Mouse (Mus musculus) megakaryocyte, embryonic 14.5 days (primary cell): ENCODE measurements at regions not wholly inside any gene's neighbourhood (a gene's known extent, or its start where the extent isn't known, plus 50 kb on each side); places are given as distances from the start of the nearest gene placed in this dataset.

Experiments used
- H3K27me3 ChIP-seq: replicated peaks from 2 replicates; pipeline ENCODE3; 2012; ENCODE audit warnings: inconsistent platforms
- H3K36me3 ChIP-seq: replicated peaks from 2 replicates; pipeline ENCODE3; 2012; ENCODE audit warnings: low read length, inconsistent platforms, mixed read lengths
- H3K4me1 ChIP-seq: 2 replicates; pipeline ENCODE4 v1.6.1; 2012; ENCODE audit warnings: inconsistent platforms
- H3K4me3 ChIP-seq: replicated peaks from 2 replicates; pipeline ENCODE3; 2012; ENCODE audit warnings: moderate library complexity, mild to moderate bottlenecking, inconsistent platforms
- H3K9me3 ChIP-seq: 2 replicates; pipeline ENCODE4 v1.6.1; 2012; ENCODE audit warnings: inconsistent platforms
- FLI1 ChIP-seq: IDR thresholded peaks from 2 replicates; pipeline ENCODE4 v1.6.1; 2012; ENCODE audit warnings: low read length, inconsistent platforms, mixed read lengths
- GATA1 ChIP-seq: IDR thresholded peaks from 3 replicates; pipeline ENCODE4 v1.6.1; 2012; ENCODE audit warnings: mixed read lengths, low read length, inconsistent platforms, borderline replicate concordance

GRCm38 (mm10) chr13:115209402-115210192, 107.8 kb upstream of the Itga1 start:
- TF ChIP-seq GATA1 (no peak), FLI1 (no peak)
- H3K9me3 ChIP-seq: no peaks in the 10 kb centered on the region
- H3K4me1 ChIP-seq: no peaks in the 10 kb centered on the region
- H3K4me3 ChIP-seq: no peak overlapping the region
- no peaks in the 10 kb centered on the region for H3K36me3 ChIP-seq
- H3K27me3 ChIP-seq: no peaks in the 10 kb centered on the region

DNA sequence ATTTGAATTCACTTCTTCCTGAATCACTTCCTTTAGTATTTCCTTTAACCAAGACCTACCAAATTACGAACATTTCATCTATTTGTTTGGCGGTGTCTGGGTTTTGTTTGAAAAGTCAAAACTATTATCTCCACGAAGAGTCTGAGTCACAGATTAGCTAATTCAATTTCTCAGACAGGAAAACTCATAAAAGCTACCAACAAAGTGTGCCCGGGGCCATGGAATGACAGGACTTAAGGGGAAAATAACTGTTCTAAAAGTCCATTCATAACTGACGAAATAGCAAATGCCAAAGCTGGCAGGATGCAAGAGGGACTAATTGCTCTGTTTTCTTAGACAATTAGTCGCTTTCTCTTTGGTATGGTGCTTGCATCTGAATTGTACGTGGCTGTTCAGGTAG, 105.0 kb upstream of the Itga1 start:
- TF ChIP-seq FLI1 (no peak), GATA1 (no peak)
- no peaks in the 10 kb centered on the region for H3K9me3 ChIP-seq

GRCm38 (mm10) chr13:115199166-115199565, 97.4 kb upstream of the Itga1 start:
- Histone ChIP-seq H3K36me3 (no peaks in the 10 kb centered on the region), H3K4me3 (no peak overlapping the region), H3K9me3 (no peaks in the 10 kb centered on the region), H3K4me1 (no peaks in the 10 kb centered on the region), H3K27me3 (no peaks in the 10 kb centered on the region)
- TF ChIP-seq GATA1 (no peak), FLI1 (no peak)

More for the DNA sequence above, 105.0 kb upstream of the Itga1 start:
- no peaks in the 10 kb centered on the region for H3K36me3 ChIP-seq
- H3K4me1 ChIP-seq: no peaks in the 10 kb centered on the region
- no peaks in the 10 kb centered on the region for H3K27me3 ChIP-seq
- no peak overlapping the region for H3K4me3 ChIP-seq

GRCm38 (mm10) chr13:115188066-115188465, 86.3 kb upstream of the Itga1 start:
- Histone ChIP-seq H3K36me3 (no peaks in the 10 kb centered on the region), H3K27me3 (no peaks in the 10 kb centered on the region), H3K9me3 (no peaks in the 10 kb centered on the region), H3K4me3 (no peak overlapping the region), H3K4me1 (no peaks in the 10 kb centered on the region)
- no peak for TF ChIP-seq GATA1
- no peak for TF ChIP-seq FLI1

- H3K36me3 ChIP-seq: no peaks in the 10 kb centered on the region
- TF ChIP-seq FLI1 (no peak), GATA1 (no peak)
- no peak overlapping the region for H3K4me3 ChIP-seq
- H3K4me1 ChIP-seq: no peaks in the 10 kb centered on the region
- H3K27me3 ChIP-seq: no peaks in the 10 kb centered on the region
- no peaks in the 10 kb centered on the region for H3K9me3 ChIP-seq
Measured at GRCm38 (mm10) chr13:115187356-115187755, 85.6 kb upstream of the Itga1 start.

DNA sequence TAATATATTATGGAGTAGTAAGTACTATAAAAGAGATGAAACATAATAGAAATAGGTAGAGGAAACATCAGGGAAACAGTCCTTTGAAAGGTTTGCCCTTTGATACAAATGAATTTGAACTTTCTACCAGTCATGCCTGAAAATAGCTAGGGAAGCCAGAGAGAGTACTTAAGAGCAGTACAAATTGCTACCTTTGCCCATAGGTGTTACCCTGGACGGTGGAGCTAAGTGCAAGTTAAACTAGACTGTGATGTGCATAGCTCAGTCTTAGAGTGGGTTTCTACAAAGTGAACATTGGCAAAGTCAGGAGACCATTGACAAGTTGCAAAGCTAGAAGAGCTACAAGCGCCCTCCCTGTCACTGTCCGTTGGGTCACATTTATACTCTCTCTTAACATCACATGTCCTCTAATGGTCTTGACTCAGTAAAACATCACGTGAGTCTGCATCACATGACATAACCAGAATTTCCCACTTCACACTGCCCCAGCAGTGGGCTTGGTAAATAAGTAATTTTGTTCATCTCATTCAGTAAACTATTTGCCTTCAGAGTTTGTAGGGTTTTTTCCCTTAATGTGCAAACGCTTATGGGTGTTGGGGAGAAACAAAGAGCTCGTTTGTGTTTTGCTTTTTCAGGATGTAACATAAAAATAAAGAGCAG, 80.6 kb upstream of the Itga1 start:
- Histone ChIP-seq H3K9me3 (peaks cover 7% of the 10 kb centered on the region), H3K27me3 (no peaks in the 10 kb centered on the region), H3K36me3 (no peaks in the 10 kb centered on the region), H3K4me3 (no peak overlapping the region), H3K4me1 (no peaks in the 10 kb centered on the region)
- TF ChIP-seq FLI1 (no peak), GATA1 (no peak)

DNA sequence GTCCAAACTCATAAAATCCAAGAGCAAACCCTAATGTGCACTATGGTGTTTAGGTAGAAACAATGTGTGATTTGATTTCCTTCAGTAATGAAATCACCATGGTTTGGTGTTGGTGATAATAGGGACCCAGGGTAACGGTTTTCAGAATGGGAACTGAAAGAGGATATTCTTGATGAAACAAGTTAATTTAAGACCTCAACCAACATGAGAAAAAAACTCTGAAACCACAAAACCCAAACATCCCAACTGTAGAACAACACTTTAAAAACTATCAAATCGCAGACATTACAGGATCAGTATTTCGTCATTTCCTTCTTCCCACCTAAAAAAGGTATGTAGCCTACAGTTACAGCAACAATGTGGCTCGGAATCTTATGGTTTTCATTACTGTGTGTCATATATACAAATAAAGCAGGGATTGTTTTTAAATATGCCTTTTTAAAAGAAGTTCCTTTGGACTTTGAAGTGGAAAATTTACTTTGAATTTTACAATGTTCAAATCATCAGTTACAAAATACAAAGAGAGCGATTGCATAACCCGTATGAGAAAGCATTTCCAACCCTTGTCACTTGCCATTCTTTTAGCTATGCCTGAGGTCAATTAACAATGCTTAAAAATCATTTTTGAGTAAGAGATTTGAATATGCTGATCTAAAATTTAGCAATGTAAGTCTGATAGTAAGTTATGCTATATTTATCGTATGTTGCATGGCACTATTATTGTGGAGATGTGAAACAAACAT, 76.6 kb upstream of the Itga1 start:
- H3K4me3 ChIP-seq: no peak overlapping the region
- H3K4me1 ChIP-seq: no peaks in the 10 kb centered on the region
- H3K27me3 ChIP-seq: no peaks in the 10 kb centered on the region
- H3K9me3 ChIP-seq: peaks cover 7% of the 10 kb centered on the region
- no peaks in the 10 kb centered on the region for H3K36me3 ChIP-seq
- TF ChIP-seq FLI1 (no peak), GATA1 (no peak)

DNA sequence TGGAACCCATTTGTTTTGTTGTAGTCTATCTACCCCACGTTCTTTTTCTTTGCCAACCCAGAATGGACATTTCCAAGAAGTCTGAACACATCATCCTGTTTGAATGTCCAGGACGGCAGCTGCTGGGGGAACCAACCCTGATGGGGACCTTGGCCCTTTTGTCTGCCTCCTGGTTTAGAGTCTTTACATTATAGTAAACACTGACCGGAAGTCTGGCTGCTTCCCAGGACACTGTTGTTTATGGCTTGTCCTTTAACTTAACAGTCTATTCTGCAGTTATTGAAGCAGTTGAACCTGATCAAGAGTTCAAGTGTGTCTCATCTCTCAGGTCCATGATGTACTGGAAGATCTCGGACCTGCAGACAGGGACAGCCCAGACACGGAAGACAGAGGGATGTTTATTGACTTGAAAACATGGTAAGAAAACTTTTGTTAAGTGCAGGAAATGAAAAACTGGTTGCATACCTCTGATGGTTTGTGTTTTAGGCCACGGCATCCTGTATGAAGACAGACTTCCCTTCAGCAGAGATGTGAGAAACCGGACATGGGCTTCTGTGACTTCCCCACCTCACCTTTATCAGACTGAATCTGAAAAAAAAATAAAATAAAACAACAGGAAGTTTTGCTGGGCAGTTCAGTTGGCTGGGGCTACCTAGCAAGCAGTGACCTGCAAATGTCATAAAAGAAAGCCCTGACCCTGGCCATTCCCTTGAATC, 69.7 kb upstream of the Itga1 start:
- no peak for TF ChIP-seq FLI1
- no peak for TF ChIP-seq GATA1
- Histone ChIP-seq H3K9me3 (no peaks in the 10 kb centered on the region), H3K36me3 (no peaks in the 10 kb centered on the region), H3K4me3 (no peak overlapping the region), H3K4me1 (no peaks in the 10 kb centered on the region), H3K27me3 (no peaks in the 10 kb centered on the region)

- Histone ChIP-seq H3K36me3 (no peaks in the 10 kb centered on the region), H3K9me3 (peaks cover 5% of the 10 kb centered on the region; the same call in 1 of the 2 replicates), H3K27me3 (no peaks in the 10 kb centered on the region), H3K4me3 (no peak overlapping the region), H3K4me1 (no peaks in the 10 kb centered on the region)
- TF ChIP-seq FLI1: no peak
- no peak for TF ChIP-seq GATA1
Measured at GRCm38 (mm10) chr13:115165981-115166380, 64.2 kb upstream of the Itga1 start.
